Mouse (Mus musculus): ENCODE results near the gene Rftn1.

DNA sequence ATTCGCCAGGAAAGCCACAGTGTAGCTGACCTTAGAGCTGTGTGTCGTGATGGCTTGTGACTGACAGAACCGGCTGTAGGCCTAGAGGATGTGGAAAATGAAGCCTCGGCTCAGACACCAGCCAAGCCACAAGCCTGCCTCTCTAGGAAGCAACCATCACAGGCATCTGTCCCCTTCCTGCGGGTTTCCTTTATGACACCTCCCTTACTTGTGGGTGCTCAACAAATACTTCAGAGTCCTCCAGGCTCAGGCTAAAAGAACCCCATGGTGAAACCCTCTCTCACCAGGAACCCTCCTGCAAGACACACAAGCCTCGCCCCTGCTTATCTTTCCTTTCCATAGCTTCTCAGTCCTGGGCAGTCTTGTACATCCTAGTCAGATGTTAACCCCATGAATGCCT is 31.9 kb downstream of the Rftn1 start:
- TF ChIP-seq CTCF (IDR thresholded peaks at IDR 0.05), result no peak
- no peak for TF ChIP-seq POLR2A (IDR thresholded peaks at IDR 0.05; ENCODE audit: insufficient read depth, low read depth, low read length)
- TF ChIP-seq EP300 (IDR thresholded peaks at IDR 0.05; ENCODE audit: insufficient read depth, low read depth, low read length), result no peak
